In the genomic region with DNA sequence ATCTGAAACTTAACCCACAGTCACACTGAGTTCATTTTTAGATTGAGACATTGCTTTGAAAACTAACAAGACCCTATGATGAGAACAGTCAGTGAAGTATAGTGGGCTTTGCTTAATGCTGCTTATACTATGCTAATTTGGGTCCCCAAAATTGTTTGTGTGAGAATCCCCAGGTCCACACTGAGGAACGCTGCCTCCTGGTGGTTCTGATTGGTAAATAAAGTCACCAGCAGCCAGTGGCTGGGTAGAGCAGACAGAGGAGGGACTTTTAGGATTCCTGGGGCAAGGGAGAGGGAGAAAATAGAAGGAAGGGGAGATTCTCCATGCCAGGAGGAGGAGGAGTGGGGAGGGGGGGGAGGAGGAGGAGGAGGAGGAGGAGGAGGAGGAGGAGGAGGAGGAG, we compare ENCODE assay signal across 17 mouse cellular contexts.
A peak's percentile ranks its signal among the peaks of the same experiment; 100 is the strongest.
DNase-seq lines count a peak whose midpoint lies in the region; ATAC-seq and TF ChIP-seq lines count a peak whose summit lies in the region.
"Had no signal": no experiment of that assay in that cellular context is flagged by ENCODE, and none has a peak within 500 bp of the region (broad histone marks: within the 10 kb centered on the region; RNA-seq: fewer than 3 reads in every experiment).

No protein-coding gene starts in this region.

- H3K36me3 ChIP-seq in heart, adult 2 months (ENCODE audit: control insufficient read depth, insufficient read depth, low read length): no peaks in the 10 kb centered on the region
- no peaks in the 10 kb centered on the region for H3K36me3 ChIP-seq in heart, embryonic 10.5 days
- H3K36me3 ChIP-seq in CH12.LX (replicated peaks in 1 of 2; ENCODE audit: control insufficient read depth in 1 of 2, insufficient read depth in 1 of 2, low read length in 1 of 2): no peaks in the 10 kb centered on the region
- H3K36me3 ChIP-seq: embryonic facial prominence, embryonic 13.5 days; heart, embryonic 13.5 days; hindbrain, embryonic 13.5 days; stomach, embryonic 15.5 days had no signal

- no peak for ATAC-seq in erythroblast, adult 5-6 weeks (replicated peaks; ENCODE audit: low FRiP score, poor library complexity, severe bottlenecking)
- ATAC-seq: forebrain, embryonic 13.5 days had no signal

- peak; percentile 32 for TF ChIP-seq CTCF in heart, adult 2 months (IDR thresholded peaks at IDR 0.05)
- 0 out of 2 replicates have a peak, but pooled peaks have one; percentile 1 for TF ChIP-seq CTCF in lung, adult 2 months (IDR thresholded peaks at IDR 0.05; ENCODE audit: insufficient read depth, low read length)
- TF ChIP-seq CTCF in CH12.LX (conservative IDR thresholded peaks at IDR 0.05 in 1 of 2, IDR thresholded peaks at IDR 0.05 in 1 of 2; ENCODE audit: low read depth in 2 of 2, low read length in 2 of 2): peak in 1 of 2 experiments; percentile 58; a peak in 3 of 4 replicates

- dilution Hi-C loops in CH12.LX (cut with MboI; ENCODE audit: extremely low pct_ligation_motif_present, extremely low pct_unique_long_range_greater_than_20kb, low sequenced_read_pairs): no loop called here

- intact Hi-C loops in heart, adult 2 months (cut with DNase I): no loop called here

- TF ChIP-seq EP300 in heart, adult 2 months (IDR thresholded peaks at IDR 0.05; ENCODE audit: insufficient read depth, low read depth, low read length): no peak
- TF ChIP-seq EP300 in CH12.LX (IDR thresholded peaks at IDR 0.05; ENCODE audit: low read length): no peak

- no peak for TF ChIP-seq POLR2A in heart, adult 2 months (IDR thresholded peaks at IDR 0.05; ENCODE audit: insufficient read depth, low read depth, low read length)
- TF ChIP-seq POLR2A in lung, adult 2 months (IDR thresholded peaks at IDR 0.05; ENCODE audit: borderline replicate concordance, extremely low read depth, low read depth, low read length): no peak
- no peak for TF ChIP-seq POLR2A in CH12.LX (IDR thresholded peaks at IDR 0.05; ENCODE audit: low read depth, low read length)

- H3K27ac ChIP-seq in heart, adult 2 months: no peak overlapping the region
- H3K27ac ChIP-seq in heart, embryonic 10.5 days: no peak overlapping the region
- H3K27ac ChIP-seq in CH12.LX (ENCODE audit: insufficient read depth, low read depth): no peak overlapping the region
- H3K27ac ChIP-seq: embryonic facial prominence, embryonic 13.5 days; forebrain, embryonic 13.5 days; heart, embryonic 13.5 days; hindbrain, embryonic 13.5 days; stomach, embryonic 15.5 days had no signal

- peak; percentile 40 for TF ChIP-seq RAD21 in CH12.LX (IDR thresholded peaks at IDR 0.05; ENCODE audit: low read depth, low read length)

- no peaks in the 10 kb centered on the region for H3K27me3 ChIP-seq in heart, adult 2 months (ENCODE audit: control insufficient read depth, insufficient read depth, low read length)
- H3K27me3 ChIP-seq in heart, embryonic 10.5 days (ENCODE audit: insufficient read depth, poor library complexity, severe bottlenecking): no peaks in the 10 kb centered on the region
- no peaks in the 10 kb centered on the region for H3K27me3 ChIP-seq in CH12.LX (replicated peaks)
- H3K27me3 ChIP-seq: embryonic facial prominence, embryonic 13.5 days; forebrain, embryonic 13.5 days; heart, embryonic 13.5 days; hindbrain, embryonic 13.5 days; stomach, embryonic 15.5 days had no signal

- H3K4me2 ChIP-seq in CH12.LX (ENCODE audit: insufficient read depth, low read depth, poor library complexity, severe bottlenecking): no peak overlapping the region
- H3K4me2 ChIP-seq: embryonic facial prominence, embryonic 13.5 days; forebrain, embryonic 13.5 days; heart, embryonic 13.5 days; hindbrain, embryonic 13.5 days; liver, embryonic 11.5 days; stomach, embryonic 15.5 days had no signal

- 35% methylated on average over 1 of the region's 1 CpGs for WGBS in heart, adult 2 months
- WGBS in heart, embryonic 10.5 days: 41% methylated on average over 1 of the region's 1 CpGs
- WGBS in lung, adult 2 months: 38% methylated on average over 1 of the region's 1 CpGs

- H3K4me3 ChIP-seq in heart, adult 2 months: no peak overlapping the region
- H3K4me3 ChIP-seq in heart, embryonic 10.5 days: no peak overlapping the region
- H3K4me3 ChIP-seq in lung, adult 2 months (replicated peaks; ENCODE audit: extremely low read depth, low read depth, low read length): no peak overlapping the region
- H3K4me3 ChIP-seq in CH12.LX (replicated peaks in 1 of 3; ENCODE audit: low read depth in 2 of 3, low read length in 2 of 3, poor library complexity in 1 of 3): no peak overlapping the region
- H3K4me3 ChIP-seq: embryonic facial prominence, embryonic 13.5 days; forebrain, embryonic 13.5 days; heart, embryonic 13.5 days; hindbrain, embryonic 13.5 days; megakaryocyte, embryonic 14.5 days; stomach, embryonic 15.5 days had no signal

- no peaks in the 10 kb centered on the region for H3K4me1 ChIP-seq in heart, adult 2 months (ENCODE audit: control insufficient read depth, insufficient read depth, low read length)
- H3K4me1 ChIP-seq in heart, embryonic 10.5 days: no peaks in the 10 kb centered on the region
- no peaks in the 10 kb centered on the region for H3K4me1 ChIP-seq in lung, adult 2 months (ENCODE audit: control insufficient read depth, insufficient read depth, low read length)
- H3K4me1 ChIP-seq in CH12.LX (ENCODE audit: control insufficient read depth in 1 of 2, insufficient read depth in 2 of 2): no peaks in the 10 kb centered on the region
- H3K4me1 ChIP-seq: embryonic facial prominence, embryonic 13.5 days; heart, embryonic 13.5 days; hindbrain, embryonic 13.5 days; megakaryocyte, embryonic 14.5 days; stomach, embryonic 15.5 days had no signal

- no peak overlapping the region for H3K9ac ChIP-seq in heart, adult 2 months (ENCODE audit: low read depth, low read length)
- H3K9ac ChIP-seq in CH12.LX (ENCODE audit: insufficient read depth, low read depth): no peak overlapping the region
- H3K9ac ChIP-seq: embryonic facial prominence, embryonic 13.5 days; forebrain, embryonic 13.5 days; heart, embryonic 13.5 days; hindbrain, embryonic 13.5 days; stomach, embryonic 15.5 days had no signal

- no peaks in the 10 kb centered on the region for H3K79me2 ChIP-seq in heart, adult 2 months (replicated peaks; ENCODE audit: control insufficient read depth, insufficient read depth, low read length)
- H3K79me2 ChIP-seq in CH12.LX (replicated peaks; ENCODE audit: control insufficient read depth, extremely low read depth, insufficient read depth, poor library complexity, severe bottlenecking): no peaks in the 10 kb centered on the region

- no peaks in the 10 kb centered on the region for H3K9me3 ChIP-seq in heart, embryonic 10.5 days
- H3K9me3 ChIP-seq in CH12.LX (replicated peaks; ENCODE audit: low read length): no peaks in the 10 kb centered on the region
- H3K9me3 ChIP-seq: embryonic facial prominence, embryonic 13.5 days; forebrain, embryonic 13.5 days; heart, embryonic 13.5 days; hindbrain, embryonic 13.5 days; megakaryocyte, embryonic 14.5 days; stomach, embryonic 15.5 days had no signal

- in situ Hi-C loops in CH12.LX (cut with MboI; ENCODE audit: low pct_ligation_motif_present, low pct_unique_long_range_greater_than_20kb, low sequenced_read_pairs): no loop called here

- no peak for DNase-seq in heart, adult 2 months
- DNase-seq in heart, embryonic 10.5 days (ENCODE audit: low spot score): no peak
- DNase-seq in lung, adult 2 months: no peak
- DNase-seq in lung, postnatal 4 days: no peak
- DNase-seq in CH12.LX (ENCODE audit: extremely low read depth): peak; percentile 18
- peak; percentile 11 for DNase-seq in adrenal gland, postnatal 25 days
- no peak for DNase-seq in left cerebral cortex, adult 9 months (ENCODE audit: low spot score in 2 of 2)
- DNase-seq: cerebellum, adult 2 months; kidney, postnatal 14 days had no signal

TF ChIP-seq in CH12.LX, 34 proteins besides CTCF, POLR2A, EP300 and RAD21:
- TF ChIP-seq SMC3 (IDR thresholded peaks at IDR 0.05; ENCODE audit: low read depth, low read length) (peak; percentile 69), E2F4 (IDR thresholded peaks at IDR 0.05; ENCODE audit: insufficient replicate concordance, low read depth, low read length) (no peak)
TF ChIP-seq in CH12.LX: peak in this region for 1.

Comparison
In these comparisons a context has a peak if more than half of its experiments do, and no peak if none do; other contexts are left out.
1. DNase-seq: peak in CH12.LX (single experiment) and adrenal gland, postnatal 25 days (single experiment); none in heart, adult 2 months (0 of 2), heart, embryonic 10.5 days (single experiment), lung, adult 2 months (single experiment), lung, postnatal 4 days (0 of 2) and left cerebral cortex, adult 9 months (0 of 2).